Mouse (Mus musculus): ENCODE data around the gene Etl4. TPM values are rescaled to one million over a fixed set of nuclear protein-coding genes. Genes with fewer than 3 reads are reported as not detected.
"Not testable (repeated sequence)": the region's sequence is repeated elsewhere in the genome, so short reads cannot be mapped to it uniquely, and the experiment has no call there.

Etl4 gene
- polyA plus RNA-seq, 1 experiment = 7.4 TPM

DNA sequence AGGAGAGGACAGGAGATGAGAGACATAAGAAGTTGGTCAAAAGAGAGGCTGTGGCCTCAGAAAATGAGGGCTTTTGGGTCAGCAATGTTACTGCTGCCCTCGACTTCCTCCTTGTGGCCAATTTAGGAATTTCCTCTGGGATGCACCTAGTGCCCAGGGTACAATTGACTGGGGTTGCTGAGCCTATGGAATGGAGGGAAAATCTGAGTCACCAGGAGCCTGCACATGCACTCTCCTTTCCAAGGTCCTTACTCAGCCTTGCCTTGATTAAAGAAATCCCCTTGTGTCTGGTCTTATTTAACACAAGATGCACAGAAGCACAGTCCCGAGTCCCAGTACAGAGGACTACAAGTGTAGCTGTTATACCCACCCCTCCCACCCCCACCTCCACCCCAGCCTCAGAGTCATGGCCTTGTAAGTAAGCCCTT lies 756.5 kb downstream of the Etl4 start:
- Histone ChIP-seq H3K4me3 (no peak overlapping the region), H3K4me2 (ENCODE audit: low read depth) (no peak overlapping the region), H3K79me2 (ENCODE audit: control insufficient read depth, insufficient read depth) (no peaks in the 10 kb centered on the region), H3ac (ENCODE audit: control insufficient read depth, insufficient read length) (no peak overlapping the region), H3K27me3 (ENCODE audit: control insufficient read depth, insufficient read depth, insufficient read length) (no peaks in the 10 kb centered on the region), H3K36me3 (ENCODE audit: control insufficient read depth, insufficient read depth) (no peaks in the 10 kb centered on the region)
- no peak for TF ChIP-seq USF1 (IDR thresholded peaks at IDR 0.05; ENCODE audit: low read depth)
- TF ChIP-seq MYOG (IDR thresholded peaks at IDR 0.05; ENCODE audit: control insufficient read depth in 1 of 3, insufficient read depth in 1 of 3, insufficient read length in 2 of 3, low read depth in 2 of 3) = no peak
- no peak for TF ChIP-seq REST (IDR thresholded peaks at IDR 0.05; ENCODE audit: insufficient read depth, insufficient read length)
- no peak for TF ChIP-seq E2F4 (IDR thresholded peaks at IDR 0.05; ENCODE audit: insufficient read depth)
- no peak for TF ChIP-seq MAX (IDR thresholded peaks at IDR 0.05; ENCODE audit: low read depth)
- TF ChIP-seq TCF3 (IDR thresholded peaks at IDR 0.05; ENCODE audit: insufficient read length, low read depth) = no peak
- TF ChIP-seq TCF12 (IDR thresholded peaks at IDR 0.05; ENCODE audit: insufficient read depth, poor library complexity, severe bottlenecking) = no peak
- no peak for TF ChIP-seq SRF (IDR thresholded peaks at IDR 0.05; ENCODE audit: control insufficient read depth, insufficient read length, low read depth)
- TF ChIP-seq POLR2AphosphoS2 (IDR thresholded peaks at IDR 0.05; ENCODE audit: insufficient read length, low read depth) = no peak
- no peak for TF ChIP-seq MYOD1 (IDR thresholded peaks at IDR 0.05; ENCODE audit: control insufficient read depth in 1 of 3, insufficient read length in 2 of 3, low read depth in 2 of 3)
- no peak for TF ChIP-seq POLR2A (IDR thresholded peaks at IDR 0.05; ENCODE audit: insufficient read length, low read depth)
- TF ChIP-seq CEBPB (IDR thresholded peaks at IDR 0.05; ENCODE audit: insufficient read depth, poor library complexity, severe bottlenecking) = no peak

DNA sequence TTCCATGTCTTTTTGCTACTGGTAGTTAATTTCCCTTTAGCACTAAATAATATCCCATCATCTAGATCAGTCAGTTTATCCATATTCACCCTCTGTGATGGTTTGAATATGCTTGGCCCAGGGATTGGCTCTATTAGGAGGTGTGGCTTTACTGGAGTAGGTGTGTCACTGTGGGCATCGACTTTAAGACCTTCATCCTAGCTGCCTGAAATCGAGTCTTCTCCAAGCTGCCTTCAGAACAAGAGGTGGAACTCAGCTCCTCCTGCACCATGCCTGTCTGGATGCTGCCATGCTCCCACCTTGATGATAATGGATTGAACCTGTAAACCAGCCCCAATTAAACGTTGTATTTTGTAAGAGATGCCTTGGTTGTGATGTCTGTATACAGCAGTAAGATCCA lies 758.3 kb downstream of the Etl4 start:
- no peak overlapping the region for H3K4me2 ChIP-seq (ENCODE audit: low read depth)
- no peaks in the 10 kb centered on the region for H3K79me2 ChIP-seq (ENCODE audit: control insufficient read depth, insufficient read depth)
- TF ChIP-seq TCF12 (IDR thresholded peaks at IDR 0.05; ENCODE audit: insufficient read depth, poor library complexity, severe bottlenecking) (no peak), POLR2AphosphoS2 (IDR thresholded peaks at IDR 0.05; ENCODE audit: insufficient read length, low read depth) (no peak), POLR2A (IDR thresholded peaks at IDR 0.05; ENCODE audit: insufficient read length, low read depth) (no peak), MAX (IDR thresholded peaks at IDR 0.05; ENCODE audit: low read depth) (no peak), SRF (IDR thresholded peaks at IDR 0.05; ENCODE audit: control insufficient read depth, insufficient read length, low read depth) (no peak), MYOD1 (IDR thresholded peaks at IDR 0.05; ENCODE audit: control insufficient read depth in 1 of 3, insufficient read length in 2 of 3, low read depth in 2 of 3) (no peak), MYOG (IDR thresholded peaks at IDR 0.05; ENCODE audit: control insufficient read depth in 1 of 3, insufficient read depth in 1 of 3, insufficient read length in 2 of 3, low read depth in 2 of 3) (no peak), TCF3 (IDR thresholded peaks at IDR 0.05; ENCODE audit: insufficient read length, low read depth) (no peak), REST (IDR thresholded peaks at IDR 0.05; ENCODE audit: insufficient read depth, insufficient read length) (no peak), USF1 (IDR thresholded peaks at IDR 0.05; ENCODE audit: low read depth) (no peak), CEBPB (IDR thresholded peaks at IDR 0.05; ENCODE audit: insufficient read depth, poor library complexity, severe bottlenecking) (no peak), E2F4 (IDR thresholded peaks at IDR 0.05; ENCODE audit: insufficient read depth) (no peak)
- no peaks in the 10 kb centered on the region for H3K36me3 ChIP-seq (ENCODE audit: control insufficient read depth, insufficient read depth)
- no peak overlapping the region for H3K4me3 ChIP-seq
- H3ac ChIP-seq (ENCODE audit: control insufficient read depth, insufficient read length) = no peak overlapping the region
- H3K27me3 ChIP-seq (ENCODE audit: control insufficient read depth, insufficient read depth, insufficient read length) = no peaks in the 10 kb centered on the region

DNA sequence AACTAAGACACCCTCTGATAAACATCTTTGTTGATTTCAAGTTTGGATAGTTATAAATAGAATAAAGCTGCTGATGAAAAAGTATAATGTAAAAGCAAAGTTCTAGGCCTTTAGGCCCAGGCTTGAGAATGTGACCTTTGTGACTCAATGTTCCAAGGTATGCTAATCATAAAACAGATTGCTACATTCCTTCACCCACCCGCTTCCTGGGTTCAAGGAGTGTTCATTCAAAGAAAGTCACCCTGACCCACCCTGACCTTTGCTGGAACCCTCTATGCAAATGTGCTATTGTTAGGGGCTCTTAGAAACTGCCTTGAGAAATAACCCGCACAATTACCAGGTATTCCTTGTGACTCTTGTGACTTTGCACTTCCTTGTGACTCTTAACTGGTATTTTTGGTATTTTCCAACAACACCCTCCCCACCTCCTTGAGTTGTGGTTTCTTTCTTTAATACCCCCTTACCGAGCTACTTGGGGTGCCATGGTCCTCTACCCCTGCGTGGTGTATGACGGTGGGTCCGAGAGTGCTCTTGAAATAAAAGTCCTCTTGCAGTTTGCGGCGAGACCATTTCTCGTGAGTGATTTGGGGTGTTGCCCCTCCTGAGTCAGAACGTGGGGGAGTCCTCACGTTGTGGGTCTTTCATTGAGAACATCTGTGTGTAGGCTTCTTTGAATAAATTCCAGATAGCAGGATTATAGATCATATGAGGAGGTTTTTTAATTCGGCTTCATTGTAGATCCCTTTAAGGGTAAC lies 758.9 kb downstream of the Etl4 start:
- H3K4me2 ChIP-seq (ENCODE audit: low read depth); H3K27me3 ChIP-seq (ENCODE audit: control insufficient read depth, insufficient read depth, insufficient read length); H3K36me3 ChIP-seq (ENCODE audit: control insufficient read depth, insufficient read depth); H3K4me3 ChIP-seq; H3K79me2 ChIP-seq (ENCODE audit: control insufficient read depth, insufficient read depth); H3ac ChIP-seq (ENCODE audit: control insufficient read depth, insufficient read length): not testable (repeated sequence)

DNA sequence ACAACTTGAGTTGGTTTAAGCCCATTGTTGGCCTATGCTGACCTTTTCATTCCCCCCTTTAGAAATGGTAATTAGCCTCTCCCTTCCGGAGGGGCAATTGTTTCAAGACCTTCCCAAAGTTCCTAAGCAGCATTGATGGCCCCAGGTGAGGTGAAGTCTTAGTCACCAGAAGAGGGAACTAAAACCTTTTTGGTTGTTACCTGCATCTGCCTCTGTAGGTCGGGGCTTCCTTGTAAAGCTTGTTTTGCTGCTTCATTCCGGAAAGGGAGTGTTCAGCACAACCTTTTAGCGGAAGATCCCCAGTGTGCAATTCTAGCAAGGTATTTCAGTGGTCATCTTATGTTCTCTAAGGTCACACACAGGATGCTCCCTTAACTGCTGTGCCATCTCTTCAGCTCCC lies 759.8 kb downstream of the Etl4 start:
- Histone ChIP-seq H3K36me3 (ENCODE audit: control insufficient read depth, insufficient read depth) (no peaks in the 10 kb centered on the region), H3K4me2 (ENCODE audit: low read depth) (no peak overlapping the region), H3K79me2 (ENCODE audit: control insufficient read depth, insufficient read depth) (no peaks in the 10 kb centered on the region), H3K4me3 (no peak overlapping the region), H3K27me3 (ENCODE audit: control insufficient read depth, insufficient read depth, insufficient read length) (no peaks in the 10 kb centered on the region), H3ac (ENCODE audit: control insufficient read depth, insufficient read length) (no peak overlapping the region)
- TF ChIP-seq MYOD1 (IDR thresholded peaks at IDR 0.05; ENCODE audit: control insufficient read depth in 1 of 3, insufficient read length in 2 of 3, low read depth in 2 of 3) = no peak
- no peak for TF ChIP-seq TCF12 (IDR thresholded peaks at IDR 0.05; ENCODE audit: insufficient read depth, poor library complexity, severe bottlenecking)

DNA sequence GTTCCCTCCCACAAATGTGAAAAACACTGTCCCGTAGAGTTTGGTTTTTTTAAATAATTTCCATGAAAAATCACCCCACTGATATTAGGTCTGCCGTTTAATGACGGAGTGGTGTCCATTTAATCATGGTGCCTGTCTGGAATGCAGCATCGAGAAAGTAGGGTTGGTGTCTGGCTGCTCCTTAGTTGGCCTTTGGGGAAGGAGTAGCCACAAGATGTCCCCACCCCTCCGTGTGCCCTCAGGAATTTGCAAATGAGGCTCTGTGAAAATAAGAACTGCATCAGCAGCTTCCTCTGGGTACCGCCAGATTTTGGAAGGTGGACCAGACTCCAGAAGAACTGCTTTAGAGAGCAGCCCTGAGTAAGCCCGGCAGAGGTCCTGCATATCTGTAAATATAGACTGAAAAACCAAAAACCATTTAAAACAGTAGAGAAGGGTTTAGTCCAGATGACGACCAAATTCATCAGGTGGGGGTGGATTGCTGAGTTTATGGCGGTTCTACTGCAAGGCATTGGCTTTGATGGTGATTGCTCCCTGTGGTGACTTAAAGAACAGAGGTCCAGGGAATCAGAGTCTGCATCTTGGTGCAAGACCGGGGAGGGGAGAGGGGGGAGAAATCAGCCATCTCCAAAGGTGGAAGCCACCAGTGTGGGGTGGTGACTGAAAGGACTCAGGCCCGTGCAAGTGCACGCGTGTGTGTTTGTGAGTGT lies 762.1 kb downstream of the Etl4 start:
- H3K27me3 ChIP-seq (ENCODE audit: control insufficient read depth, insufficient read depth, insufficient read length) = no peaks in the 10 kb centered on the region
- H3K4me2 ChIP-seq (ENCODE audit: low read depth) = no peak overlapping the region
- H3ac ChIP-seq (ENCODE audit: control insufficient read depth, insufficient read length) = no peak overlapping the region
- no peak overlapping the region for H3K4me3 ChIP-seq
- H3K36me3 ChIP-seq (ENCODE audit: control insufficient read depth, insufficient read depth) = no peaks in the 10 kb centered on the region
- TF ChIP-seq MYOD1 (IDR thresholded peaks at IDR 0.05; ENCODE audit: control insufficient read depth in 1 of 3, insufficient read length in 2 of 3, low read depth in 2 of 3) (no peak), POLR2AphosphoS2 (IDR thresholded peaks at IDR 0.05; ENCODE audit: insufficient read length, low read depth) (no peak), E2F4 (IDR thresholded peaks at IDR 0.05; ENCODE audit: insufficient read depth) (no peak)
- no peaks in the 10 kb centered on the region for H3K79me2 ChIP-seq (ENCODE audit: control insufficient read depth, insufficient read depth)

Data from myocyte (in vitro differentiated cells).